Mouse (Mus musculus): ENCODE measurements at regions not wholly inside any gene's neighbourhood (a gene's known extent, or its start where the extent isn't known, plus 50 kb on each side); places are given as distances from the start of the nearest gene placed in this dataset.
A peak's percentile ranks its signal among the peaks of the same experiment; 100 is the strongest.

DNA sequence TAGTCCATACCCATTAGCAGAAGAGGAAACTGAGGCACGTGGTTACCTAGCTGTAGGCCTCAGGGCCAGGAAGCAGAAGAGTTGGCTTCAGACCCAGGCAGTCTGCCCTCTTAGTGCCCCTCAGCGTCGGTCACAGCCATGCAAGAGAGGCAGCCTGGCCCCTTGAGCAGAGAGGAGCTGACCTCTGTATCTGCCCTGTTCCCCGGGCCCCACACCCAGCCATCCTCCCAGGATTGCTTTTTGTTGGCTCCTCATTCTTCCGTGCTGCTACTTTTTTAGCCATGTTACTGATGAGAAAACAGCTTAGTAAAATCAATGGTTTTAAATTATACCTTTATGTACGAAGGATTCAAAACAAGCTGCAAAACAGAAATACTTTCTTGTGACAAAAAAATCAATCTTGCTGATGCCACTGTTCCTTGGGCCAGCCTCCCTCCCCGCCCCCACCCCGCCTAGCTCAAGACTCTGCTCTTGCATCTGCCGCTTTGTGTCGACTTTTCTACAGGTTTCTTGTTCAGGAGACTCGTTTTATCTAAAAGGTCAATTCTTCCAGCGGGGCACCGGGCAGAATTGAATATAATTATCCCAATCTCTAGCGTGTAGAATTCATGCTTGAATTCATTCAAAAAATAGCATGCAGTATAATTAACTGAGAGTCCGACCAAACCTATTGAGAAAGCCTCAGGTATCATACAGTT lies 70.8 kb downstream of the Sall1 start:
- no peak for DNase-seq (ENCODE audit: low spot score in 2 of 2)

DNA sequence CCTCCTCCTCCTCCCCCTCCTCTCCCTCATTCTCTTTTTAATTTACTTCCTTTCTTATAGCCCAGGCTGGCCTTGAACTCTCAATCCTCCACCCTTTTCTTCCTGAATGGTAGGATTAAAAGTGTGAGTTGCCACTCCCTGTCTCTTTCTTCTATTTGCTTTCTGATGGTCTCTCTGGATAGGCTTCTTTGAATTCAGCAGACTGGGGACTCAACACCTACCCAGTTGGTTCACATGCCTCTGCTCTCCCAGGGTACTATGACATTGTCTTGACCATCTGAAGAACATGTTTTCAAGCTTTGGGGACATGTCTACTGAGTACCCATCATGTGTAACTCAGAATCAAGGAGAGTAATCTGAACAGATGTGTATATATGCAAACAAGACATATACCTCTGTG lies 85.1 kb downstream of the Sall1 start:
- DNase-seq (ENCODE audit: low spot score in 2 of 2), result no peak

DNA sequence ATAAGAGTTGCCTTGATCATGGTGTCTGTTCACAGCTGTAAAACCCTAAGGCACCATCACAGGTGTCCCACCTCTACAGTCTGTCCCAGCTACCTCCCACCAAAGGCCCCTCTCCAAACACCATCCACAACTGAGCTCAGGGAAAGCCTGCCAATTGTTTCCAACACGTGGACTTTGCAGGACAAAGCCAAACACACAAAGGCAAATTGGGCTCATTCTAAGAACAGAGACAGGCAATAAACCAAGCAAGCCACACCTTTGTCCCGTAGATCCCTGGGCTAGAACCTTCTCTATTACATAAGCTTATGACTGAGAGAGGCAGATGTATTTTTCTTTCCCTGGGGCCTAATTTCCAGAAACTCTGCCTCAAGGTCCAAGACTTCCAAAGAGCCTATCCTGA lies 90.8 kb downstream of the Sall1 start:
- DNase-seq (ENCODE audit: low spot score in 2 of 2), result no peak

DNA sequence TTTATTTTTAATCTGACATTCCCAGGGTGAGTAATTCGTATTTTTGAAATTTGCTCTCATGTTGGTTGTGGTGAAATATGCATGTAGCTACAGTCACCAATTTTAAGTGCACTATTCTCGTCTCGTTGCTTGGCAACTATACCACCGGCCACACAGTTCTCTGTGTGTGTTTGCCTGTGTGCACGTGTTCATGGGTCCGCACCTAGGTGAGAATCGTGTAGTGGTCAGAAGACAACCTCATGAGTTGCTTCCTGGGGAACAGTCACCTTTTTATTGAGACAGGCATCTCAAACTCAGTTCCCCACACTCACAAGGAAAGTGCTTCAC lies 92.2 kb downstream of the Sall1 start:
- peak in 1 of 2 experiments; percentile 34 for DNase-seq (ENCODE audit: low spot score in 2 of 2)

DNA sequence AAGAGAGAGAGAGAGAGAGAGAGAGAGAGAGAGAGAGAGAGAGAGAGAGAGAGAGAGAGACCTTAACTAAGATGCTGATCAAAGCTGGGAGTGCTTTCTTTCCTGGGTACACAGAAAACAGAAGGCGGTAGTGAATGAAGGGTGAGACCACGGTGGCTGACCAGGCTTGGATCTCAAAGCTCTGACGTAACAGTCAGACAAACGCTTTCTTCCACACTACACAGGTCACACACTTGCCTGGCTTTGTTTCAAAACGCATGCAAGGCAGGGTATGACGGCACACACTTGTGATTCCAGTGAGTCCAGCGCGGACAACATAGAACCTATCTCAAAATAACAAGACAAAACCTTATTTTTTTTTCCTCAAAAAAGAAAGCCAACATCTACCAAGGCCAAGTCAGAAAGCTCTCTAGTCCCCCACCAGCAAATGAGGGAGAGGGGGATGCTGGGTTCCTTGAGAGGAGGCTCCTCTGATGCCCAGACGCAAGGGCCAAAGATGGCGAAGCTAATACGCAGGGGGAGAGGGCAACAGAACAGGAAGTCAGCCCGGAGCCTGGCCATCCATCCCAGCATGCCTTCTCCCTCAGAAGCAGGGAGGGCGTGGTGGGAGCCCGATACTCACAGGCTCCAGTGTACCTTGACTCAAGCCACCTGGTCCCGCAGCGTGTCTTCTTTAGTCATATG lies 92.7 kb downstream of the Sall1 start:
- DNase-seq (ENCODE audit: low spot score in 2 of 2), result no peak

DNA sequence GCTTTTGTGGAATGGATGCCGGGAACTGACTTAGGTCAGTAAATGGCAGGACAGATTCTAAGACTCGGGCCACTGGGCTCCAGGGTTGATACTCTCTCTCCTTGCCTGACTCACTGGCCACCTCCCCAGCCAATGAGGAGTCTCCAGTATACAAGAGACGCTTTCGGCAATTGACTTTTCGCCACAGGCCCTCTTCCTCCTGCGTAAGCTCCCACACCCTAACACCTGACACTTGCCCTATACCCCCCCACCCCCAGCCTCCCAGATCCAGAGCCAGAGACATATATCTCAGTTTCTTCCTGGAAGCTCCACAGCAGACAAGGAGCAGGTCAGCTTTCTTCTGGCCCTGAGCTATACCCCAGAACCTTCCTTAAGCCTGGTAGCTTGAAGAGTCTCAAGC lies 94.0 kb downstream of the Sall1 start:
- no peak for DNase-seq (ENCODE audit: low spot score in 2 of 2)

DNA sequence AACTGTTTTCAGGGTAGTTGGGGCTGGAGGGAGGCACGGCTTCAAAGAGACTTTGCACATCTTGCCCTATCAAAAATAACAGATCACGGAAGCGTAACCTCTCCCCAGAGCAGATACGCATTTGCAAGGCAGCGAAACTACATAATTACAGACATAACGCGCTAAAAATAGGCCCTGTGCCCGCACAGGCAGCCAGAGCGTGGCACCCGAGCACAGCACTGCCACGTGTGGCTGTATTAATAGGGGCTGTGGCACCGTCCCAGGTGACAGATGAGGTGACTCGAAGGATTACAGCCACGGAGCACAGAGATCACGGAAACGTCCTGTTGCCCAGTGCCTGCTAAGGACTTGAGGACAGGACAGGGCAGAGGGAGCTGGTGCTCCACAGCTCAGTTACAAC lies 95.0 kb downstream of the Sall1 start:
- DNase-seq (ENCODE audit: low spot score in 2 of 2), result no peak

DNA sequence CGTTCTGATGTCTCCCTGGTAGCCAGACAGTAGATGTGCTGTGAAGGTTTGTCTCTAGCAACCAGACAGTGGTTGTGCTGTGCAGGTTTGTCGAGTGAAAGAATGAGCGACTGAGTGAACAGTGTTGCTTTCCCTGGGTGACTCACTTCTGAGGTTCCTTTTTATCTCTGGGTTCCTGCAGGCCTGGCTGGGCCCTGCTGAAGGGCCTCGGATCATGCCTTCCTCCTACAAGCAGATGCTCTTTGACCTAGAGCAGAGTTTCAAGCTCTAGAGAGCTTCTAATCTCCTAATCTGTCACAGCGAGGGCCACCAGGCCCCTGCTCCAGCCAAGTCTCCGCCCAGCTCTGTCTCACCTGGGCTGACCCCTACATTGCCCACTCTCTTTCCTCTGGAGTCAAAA lies 95.6 kb downstream of the Sall1 start:
- DNase-seq (ENCODE audit: low spot score in 2 of 2), result no peak

DNA sequence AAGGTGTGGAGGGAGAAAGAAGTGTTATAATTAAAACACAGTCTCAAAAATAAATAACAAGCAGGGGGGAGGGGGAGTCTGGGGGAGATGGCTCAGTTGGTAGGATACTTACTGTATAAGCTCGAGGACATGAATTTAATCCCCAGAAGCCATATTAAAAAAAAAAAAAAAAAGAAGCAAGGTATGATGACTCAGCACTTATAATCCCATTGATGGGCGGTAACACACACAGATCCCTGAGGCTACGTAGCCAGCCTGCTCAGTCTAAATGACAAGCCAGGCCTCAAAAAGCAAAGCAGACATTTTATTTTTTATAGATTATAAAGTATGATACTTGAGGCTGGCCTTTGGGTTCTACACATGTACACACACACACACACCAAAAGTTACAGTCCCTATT lies 96.6 kb downstream of the Sall1 start:
- DNase-seq (ENCODE audit: low spot score in 2 of 2), result no peak

DNA sequence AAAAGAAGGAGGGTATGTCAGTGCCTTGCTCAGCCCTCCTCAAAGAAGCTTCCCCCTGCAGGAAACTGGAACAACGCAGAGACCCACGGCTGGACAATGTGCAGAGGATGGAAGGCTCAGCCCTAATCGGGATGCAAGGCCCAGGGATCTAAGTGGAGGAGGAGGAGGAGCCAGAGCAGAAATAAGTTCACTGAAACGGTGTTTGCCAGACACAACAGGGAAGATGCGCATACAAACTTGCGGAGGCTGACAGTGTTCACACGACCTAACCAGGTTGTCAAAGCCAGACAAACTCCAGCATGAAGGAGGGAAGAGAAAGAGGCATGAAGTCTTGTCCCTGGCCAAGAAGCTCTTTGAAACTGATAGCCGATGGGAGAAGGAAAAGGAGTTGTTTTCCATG lies 98.3 kb downstream of the Sall1 start:
- no peak for DNase-seq (ENCODE audit: low spot score in 2 of 2)

DNA sequence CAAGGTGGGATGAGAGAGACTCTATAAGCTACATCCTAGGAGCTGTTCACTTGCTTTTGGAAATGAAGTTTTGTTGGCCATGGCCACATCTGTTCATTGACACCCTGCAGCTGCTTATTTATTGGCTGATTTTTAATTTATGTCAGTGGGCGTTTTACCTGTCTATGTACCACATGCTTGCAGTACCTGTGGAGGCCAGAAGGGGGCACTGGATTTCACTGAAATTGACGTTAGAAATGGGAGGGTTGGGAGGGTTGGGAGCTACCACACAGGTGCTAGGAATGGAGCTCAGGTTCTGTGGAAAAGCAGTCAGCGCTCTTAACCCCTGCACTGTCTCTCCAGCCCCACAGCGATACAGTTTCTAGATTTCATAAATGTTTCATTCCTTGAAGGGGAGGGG lies 99.9 kb downstream of the Sall1 start:
- no peak for DNase-seq (ENCODE audit: low spot score in 2 of 2)

DNA sequence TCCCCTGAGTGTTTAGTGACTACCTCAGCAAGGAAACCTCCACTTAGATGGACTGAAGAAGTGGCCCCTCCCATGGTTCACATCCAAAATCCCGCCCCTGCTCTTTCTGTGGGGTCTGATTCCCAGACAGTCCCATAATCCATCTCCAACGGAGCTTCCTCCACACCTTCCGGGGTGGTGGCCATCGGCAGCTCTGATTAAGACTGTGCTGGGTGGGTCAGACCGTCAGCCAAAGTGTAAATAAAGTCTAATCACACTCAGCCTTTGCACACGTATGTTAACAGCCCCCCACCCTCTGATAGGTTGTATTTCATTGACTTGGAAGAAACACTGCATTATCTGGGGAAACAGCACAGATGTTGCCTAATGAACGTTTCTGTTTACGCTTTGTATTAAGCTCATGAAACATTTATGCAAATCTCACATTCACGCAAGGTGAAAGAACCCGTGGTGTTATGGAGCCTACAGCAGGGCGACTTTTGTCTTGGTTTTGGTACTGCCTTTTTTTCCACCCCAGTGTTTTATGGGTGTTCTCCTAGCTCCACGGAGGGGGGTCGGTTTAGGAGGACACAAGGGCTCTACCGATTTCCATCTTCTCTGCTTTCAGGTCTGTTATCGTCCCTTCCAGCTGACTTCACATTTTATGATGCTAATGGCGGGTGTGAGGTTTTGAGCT lies 104.8 kb downstream of the Sall1 start:
- no peak for DNase-seq (ENCODE audit: low spot score in 2 of 2)

DNA sequence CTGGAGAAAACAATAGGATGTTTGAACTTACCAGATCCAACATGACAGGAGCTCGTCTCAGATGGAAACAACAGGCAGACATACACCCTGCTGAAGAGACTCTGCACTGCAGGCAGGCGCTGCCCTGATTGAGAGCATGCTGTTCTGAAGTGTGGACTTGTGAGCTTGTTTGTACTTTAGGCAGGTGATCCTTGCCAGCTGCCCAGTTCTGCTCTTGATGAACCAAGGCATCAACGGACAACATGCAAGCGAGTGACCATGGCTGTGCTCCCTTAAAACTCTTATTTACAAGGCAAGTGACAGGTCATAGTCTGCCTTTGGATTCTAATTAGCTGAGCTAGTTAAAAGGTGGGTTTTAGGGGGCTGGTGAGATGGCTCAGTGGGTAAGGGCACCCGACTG lies 109.3 kb downstream of the Sall1 start:
- no peak for DNase-seq (ENCODE audit: low spot score in 2 of 2)

DNA sequence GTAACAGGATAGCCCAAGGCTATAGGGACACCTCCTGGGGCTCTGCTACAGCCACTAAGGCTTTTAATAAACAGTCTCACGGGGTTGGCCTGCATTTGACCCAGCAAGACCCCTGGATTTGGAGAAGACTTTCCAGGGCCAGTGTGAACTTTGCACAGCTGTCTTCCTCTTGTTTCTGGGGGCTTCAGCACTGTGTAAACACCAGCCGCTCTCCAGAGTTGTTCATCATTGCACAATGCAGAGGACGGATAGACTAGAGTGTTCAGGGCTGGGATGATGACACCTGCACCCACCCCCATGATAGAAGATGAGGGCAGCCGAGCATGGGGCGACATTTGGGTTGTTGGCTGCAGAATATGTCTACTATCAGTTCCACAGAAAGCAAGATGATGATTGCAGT lies 112.9 kb downstream of the Sall1 start:
- no peak for DNase-seq (ENCODE audit: low spot score in 2 of 2)

DNA sequence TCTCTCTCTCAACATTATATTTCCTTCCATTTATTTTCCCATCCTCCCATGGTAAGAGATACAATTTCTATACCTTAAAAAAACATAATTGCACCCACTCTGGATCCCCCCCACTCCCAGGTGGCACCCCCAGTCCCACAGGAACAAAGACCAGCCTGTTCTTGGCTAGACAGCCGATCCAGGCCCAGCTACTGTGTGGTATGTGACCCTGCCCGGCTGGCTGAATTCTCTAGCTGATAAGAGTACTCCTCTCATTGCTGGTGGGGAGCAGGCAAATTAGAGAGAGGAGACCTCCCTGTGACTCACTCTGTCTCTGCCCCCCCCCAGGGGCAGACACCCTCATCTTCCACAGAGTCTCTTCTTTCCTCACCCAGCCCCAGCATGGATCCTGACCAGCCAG lies 113.6 kb downstream of the Sall1 start:
- DNase-seq (ENCODE audit: low spot score in 2 of 2), result no peak

DNA sequence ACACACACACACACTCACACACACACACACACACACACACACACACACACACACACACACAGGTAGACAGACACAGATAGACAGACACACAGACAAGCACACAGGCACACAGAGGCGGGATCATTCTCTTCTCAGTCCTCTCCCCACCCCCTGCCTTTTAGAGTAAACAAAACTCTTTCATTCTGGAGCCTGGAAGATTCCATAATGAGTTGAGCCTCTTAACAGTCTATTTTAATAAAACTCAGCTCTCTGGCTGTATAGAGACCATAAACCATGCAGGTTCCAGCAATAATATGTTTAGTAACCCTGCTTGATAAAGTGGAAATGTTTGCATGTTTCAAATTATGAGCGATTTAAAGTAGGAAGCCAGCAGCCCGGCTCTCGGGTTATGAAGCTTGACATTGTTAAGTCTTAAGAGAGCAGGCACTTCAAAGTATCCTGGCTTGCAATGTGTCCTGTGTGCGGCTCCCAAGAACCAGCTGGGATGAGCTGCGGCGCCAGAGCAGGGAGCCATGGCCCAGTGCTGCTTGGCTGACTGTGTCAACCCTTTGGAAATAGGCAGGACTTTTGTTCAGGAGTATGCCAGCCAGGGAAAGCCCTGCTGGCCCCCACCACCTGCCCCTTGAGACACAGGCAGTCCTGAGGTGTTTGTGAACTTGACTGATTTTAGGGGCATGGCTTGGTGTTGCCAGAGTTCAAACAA lies 115.1 kb downstream of the Sall1 start:
- no peak for DNase-seq (ENCODE audit: low spot score in 2 of 2)

DNA sequence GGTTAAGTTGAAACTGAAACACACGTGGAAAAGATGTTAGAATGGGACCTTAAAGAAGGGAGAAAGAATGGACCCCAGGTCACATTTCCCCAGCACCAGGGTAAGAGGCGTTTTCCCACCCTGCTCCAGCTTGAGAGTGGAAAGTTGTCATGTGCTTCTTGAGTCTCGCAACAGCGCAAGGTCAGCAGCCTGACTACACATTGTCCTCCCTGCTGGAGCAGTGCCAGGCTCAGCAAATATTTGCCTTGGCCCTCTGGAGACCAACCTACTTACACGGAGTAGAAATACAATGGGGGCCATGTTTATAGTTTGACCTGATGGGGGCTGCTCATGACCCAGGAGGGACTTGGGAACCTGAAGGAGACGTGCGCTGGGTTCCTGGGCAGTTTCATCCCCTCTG lies 121.1 kb downstream of the Sall1 start:
- no peak for DNase-seq (ENCODE audit: low spot score in 2 of 2)

DNA sequence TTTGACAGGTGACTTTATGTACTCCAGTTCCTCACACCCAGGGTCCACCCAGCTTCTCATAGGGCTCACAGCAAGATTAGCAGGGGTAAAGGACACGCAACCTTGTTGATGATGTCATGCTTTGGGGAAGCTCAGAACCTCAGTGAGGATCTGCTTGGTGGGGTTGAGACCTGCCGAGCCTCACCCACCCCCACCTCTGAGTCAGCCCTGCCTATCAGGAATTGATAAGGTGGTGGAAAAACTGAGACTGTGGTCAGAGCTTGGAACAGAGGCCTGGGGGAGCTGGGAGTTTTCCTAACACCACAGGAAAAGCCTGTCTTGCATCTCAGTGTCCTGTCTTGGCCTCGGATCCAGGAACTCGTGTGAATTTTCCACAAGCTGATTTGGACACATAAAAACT lies 122.0 kb downstream of the Sall1 start:
- DNase-seq (ENCODE audit: low spot score in 2 of 2), result no peak

DNA sequence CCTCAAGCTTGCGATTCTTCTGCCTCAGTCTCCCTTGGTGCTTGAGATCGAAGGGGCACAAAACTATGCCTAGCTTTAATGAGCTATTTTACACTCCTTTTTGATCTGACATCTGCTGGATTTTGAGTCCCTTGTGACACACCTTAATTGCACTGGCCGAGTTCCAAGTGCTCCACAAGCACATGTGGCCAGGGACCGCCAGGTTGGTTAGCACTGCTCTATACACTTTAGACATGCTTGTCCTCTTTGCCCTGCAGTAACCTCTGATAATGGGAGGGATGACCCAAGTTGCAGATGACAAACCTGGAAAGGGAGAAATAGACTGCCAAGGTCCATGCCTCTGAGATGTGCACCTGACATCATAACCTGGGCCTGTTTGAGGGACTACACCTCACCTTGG lies 124.7 kb downstream of the Sall1 start:
- no peak for DNase-seq (ENCODE audit: low spot score in 2 of 2)

DNA sequence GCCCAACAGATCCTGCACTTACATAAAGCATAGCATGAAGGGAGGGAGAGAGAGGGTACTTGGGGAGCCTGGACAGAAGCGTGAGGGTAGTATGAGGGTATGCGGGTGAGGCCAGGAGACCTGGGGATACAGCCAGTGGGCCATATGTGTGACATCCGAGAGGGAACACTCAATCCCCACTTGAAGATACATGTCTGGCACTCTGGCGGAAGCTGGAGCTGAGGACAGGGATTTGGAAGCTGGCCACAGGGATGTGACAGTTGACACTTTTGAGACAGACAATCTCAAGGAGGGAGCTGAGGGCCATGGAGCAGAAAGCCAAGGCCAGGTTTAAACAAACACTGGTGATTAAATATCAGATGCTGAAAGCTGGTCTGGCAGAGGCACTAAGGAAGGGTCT lies 127.9 kb downstream of the Sall1 start:
- DNase-seq (ENCODE audit: low spot score in 2 of 2), result no peak

DNA sequence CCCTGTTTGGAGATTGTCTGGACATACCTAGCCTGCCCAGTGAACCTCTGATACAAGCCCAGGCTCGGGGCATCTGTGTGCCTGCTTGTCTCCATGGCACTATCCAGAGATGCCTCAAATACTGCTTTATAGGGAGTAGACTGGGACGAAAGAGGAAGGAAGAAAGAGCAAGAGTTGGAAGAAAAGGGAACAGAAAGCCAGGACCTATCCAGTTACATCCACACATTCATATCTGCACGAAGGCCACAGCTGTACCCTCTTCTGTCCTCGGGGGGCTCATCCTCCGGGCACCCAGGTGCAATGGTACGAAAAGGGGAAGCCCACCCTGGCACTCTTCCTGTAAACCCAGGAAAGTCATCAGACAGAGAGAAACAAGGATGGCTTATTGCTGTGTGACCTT lies 129.3 kb downstream of the Sall1 start:
- no peak for DNase-seq (ENCODE audit: low spot score in 2 of 2)

DNA sequence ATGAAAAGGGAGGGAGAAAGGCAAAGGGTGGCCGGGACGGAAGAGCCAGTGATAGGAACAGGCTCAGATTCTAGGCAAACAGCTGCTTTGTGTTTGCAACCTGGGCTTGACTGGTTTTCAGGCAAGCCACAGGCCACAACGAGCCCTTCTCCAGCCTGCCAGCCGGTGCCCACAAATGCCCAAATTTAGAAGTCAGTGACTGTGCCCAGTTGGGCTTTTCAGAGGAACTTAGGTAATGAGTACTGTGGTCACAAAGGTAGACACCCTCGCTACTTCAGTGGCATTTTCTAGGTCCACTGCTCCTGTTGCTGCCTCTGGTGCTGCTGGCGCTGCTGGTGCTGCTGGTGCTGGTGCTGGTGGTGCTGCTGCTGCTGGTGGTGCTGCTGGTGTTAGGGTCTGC lies 129.8 kb downstream of the Sall1 start:
- no peak for DNase-seq (ENCODE audit: low spot score in 2 of 2)

DNA sequence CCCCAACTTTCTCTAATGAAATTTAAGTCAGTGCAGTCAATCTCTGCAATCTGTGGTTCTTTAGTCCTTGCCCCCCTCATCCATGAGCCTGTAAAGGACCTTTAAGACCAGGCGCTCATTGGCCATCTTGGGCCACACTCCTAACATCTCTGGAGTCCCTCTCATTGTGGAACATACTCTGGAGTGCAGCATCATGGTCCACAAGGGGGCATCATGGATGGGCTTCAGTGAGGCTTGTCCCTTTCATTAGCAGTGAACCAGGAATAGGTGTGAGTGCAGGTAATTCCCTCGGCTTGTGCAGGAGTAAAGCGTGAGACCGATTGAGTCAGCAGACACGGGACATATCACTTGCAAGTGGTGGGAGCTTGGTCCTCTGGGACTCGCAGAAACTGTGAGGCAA lies 137.7 kb downstream of the Sall1 start:
- DNase-seq (ENCODE audit: low spot score in 2 of 2), result no peak
